In genomic region chr10:95773425-95773980, GRCm38 (mm10) we compare ENCODE assay signal across 9 mouse cellular contexts.
DNase-seq lines count a peak whose midpoint lies in the region; ATAC-seq lines count a peak whose summit lies in the region.
"Had no signal": no experiment of that assay in that cellular context is flagged by ENCODE, and none has a peak within 500 bp of the region (broad histone marks: within the 10 kb centered on the region; RNA-seq: fewer than 3 reads in every experiment).

No protein-coding gene starts in this region.

- peak; percentile 42 to 66 for DNase-seq in adrenal gland, postnatal 36 days
- DNase-seq in gastrocnemius, postnatal 25 days, result peak; percentile 67
- peak; percentile 75 for DNase-seq in kidney, adult 18-20 months
- peak; percentile 58 for DNase-seq in lung, postnatal 10 days
- no peak for DNase-seq in thymus, postnatal 36 days
- no peak for DNase-seq in urinary bladder, adult 18-20 months (ENCODE audit: low spot score in 2 of 2)
- DNase-seq in midbrain, embryonic 11.5 days (ENCODE audit: low spot score, missing footprints), result no peak
- DNase-seq in right cerebral cortex, postnatal 10 days (ENCODE audit: low spot score in 2 of 2), result no peak
- DNase-seq: retina, postnatal 1 day had no signal

- H3K27ac ChIP-seq in midbrain, embryonic 11.5 days (ENCODE audit: low read depth, low read length), result no peak overlapping the region

- no peaks in the 10 kb centered on the region for H3K4me1 ChIP-seq in midbrain, embryonic 11.5 days (ENCODE audit: control insufficient read depth, insufficient read depth, low read length)

- H3K4me2 ChIP-seq in midbrain, embryonic 11.5 days, result no peak overlapping the region

- H3K9me3 ChIP-seq in midbrain, embryonic 11.5 days (ENCODE audit: control insufficient read depth, low read length), result no peaks in the 10 kb centered on the region

- no peak overlapping the region for H3K9ac ChIP-seq in midbrain, embryonic 11.5 days (ENCODE audit: low read length)

- H3K27me3 ChIP-seq in midbrain, embryonic 11.5 days (ENCODE audit: control insufficient read depth, insufficient read depth, low read length), result no peaks in the 10 kb centered on the region

- H3K4me3 ChIP-seq in midbrain, embryonic 11.5 days (ENCODE audit: low read depth, low read length), result no peak overlapping the region

- no peaks in the 10 kb centered on the region for H3K36me3 ChIP-seq in midbrain, embryonic 11.5 days (ENCODE audit: control insufficient read depth, insufficient read depth, low read length)

- ATAC-seq in midbrain, embryonic 11.5 days (ENCODE audit: low FRiP score), result no peak

- 90% methylated on average over 16 of the region's 16 CpGs for WGBS in midbrain, embryonic 11.5 days

Comparison
In these comparisons a context has a peak if more than half of its experiments do, and no peak if none do; other contexts are left out.
1. DNase-seq: peak in adrenal gland, postnatal 36 days (2 of 2), gastrocnemius, postnatal 25 days (single experiment), kidney, adult 18-20 months (single experiment) and lung, postnatal 10 days (single experiment); none in thymus, postnatal 36 days (0 of 2), urinary bladder, adult 18-20 months (0 of 2), midbrain, embryonic 11.5 days (single experiment) and right cerebral cortex, postnatal 10 days (0 of 2).